Mouse (Mus musculus): ENCODE data around the gene Exosc7. TPM values are rescaled to one million over a fixed set of nuclear protein-coding genes. Genes with fewer than 3 reads are reported as not detected.

Exosc7 gene
- total RNA-seq (2014; fragmentation: Nextera tagmentation): 85.4 and 103 TPM in 2 replicates
- total RNA-seq (2017): 119 and 126 TPM in 2 replicates

DNA sequence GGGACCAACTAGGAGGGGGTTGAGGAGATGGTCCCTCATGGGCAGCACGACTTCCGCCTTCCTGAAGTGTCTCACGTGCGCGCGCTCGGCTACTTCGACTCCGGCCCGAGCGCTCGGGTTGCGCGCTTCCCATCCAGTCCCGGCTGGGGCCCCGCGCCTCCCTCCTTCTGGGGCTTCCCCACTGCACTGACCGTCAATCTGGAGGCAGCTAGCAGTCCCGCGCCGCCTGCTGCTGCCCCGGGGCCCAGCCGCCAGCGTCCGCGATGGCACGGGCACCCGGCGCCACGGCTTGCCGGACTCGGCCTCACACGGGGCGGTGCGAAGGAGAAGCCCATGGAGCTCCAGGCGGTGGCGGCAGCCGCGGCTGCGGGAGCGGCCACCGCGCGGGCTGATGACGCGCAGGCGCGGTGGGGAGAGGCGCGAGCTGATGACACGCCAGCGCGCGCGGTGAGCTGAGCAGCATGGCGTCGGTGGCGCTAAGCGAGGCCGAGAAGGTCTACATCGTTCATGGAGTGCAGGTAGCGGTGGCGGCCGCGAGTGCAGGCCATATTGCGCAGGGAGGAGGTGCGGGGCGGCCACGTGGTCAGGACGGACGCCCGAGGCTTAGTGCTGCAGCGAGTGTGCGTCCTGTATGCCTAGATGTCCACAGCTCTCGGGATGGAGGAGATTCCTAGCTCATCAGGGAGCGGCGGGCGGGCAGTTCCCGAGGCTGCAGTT is at the start of gene Exosc7, which contains the start of gene Zdhhc3:
TSS of gene Exosc7 (plus strand) at position 411 of the 717 bp plus-strand sequence.
TSS of gene Zdhhc3 (minus strand) at position 401 of the 717 bp plus-strand sequence.
- peak; percentile 91 for ATAC-seq (replicated peaks; ENCODE audit: poor library complexity, severe bottlenecking)

DNA sequence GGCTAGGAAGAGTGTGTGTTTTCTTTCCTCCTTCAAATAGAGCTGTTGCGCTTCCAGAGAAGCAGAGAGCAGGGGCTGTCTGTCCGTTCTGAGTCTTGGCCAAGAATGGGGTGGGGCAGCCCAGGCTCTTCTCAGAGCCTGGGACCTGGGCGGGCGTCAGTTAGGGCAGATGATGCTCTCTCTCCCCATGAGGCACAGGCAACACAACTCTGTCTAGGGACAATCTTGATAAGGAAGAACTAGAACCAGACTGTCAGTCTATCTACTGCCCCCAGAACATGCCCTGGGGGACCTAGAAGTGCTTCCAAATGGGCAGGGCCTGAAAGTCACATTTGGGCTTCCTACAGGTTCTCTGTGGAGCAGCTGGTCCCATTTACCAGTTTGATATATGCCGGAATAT is 33.9 kb upstream of the Exosc7 start:
- no peak for ATAC-seq (replicated peaks; ENCODE audit: poor library complexity, severe bottlenecking)

DNA sequence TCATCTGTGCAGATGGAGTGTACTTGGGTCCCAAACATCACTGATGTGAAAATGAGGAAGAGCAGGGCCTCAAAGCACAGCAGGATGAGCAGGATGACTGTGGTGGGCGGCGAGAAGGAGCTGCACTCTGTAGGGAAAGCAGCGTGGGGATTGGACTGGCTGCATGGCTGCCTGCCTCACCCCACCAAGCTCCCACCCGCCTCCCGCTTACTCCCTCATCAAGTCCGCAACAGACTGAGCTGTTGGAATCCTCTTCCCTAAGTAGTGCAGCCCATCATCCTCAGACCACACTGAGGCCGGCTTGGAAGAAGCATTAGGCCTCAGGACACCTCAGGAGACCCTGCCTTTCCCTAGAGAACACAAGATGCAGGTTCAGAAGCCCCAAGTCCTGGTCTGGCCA is 32.7 kb upstream of the Exosc7 start:
- ATAC-seq (replicated peaks; ENCODE audit: poor library complexity, severe bottlenecking): no peak

DNA sequence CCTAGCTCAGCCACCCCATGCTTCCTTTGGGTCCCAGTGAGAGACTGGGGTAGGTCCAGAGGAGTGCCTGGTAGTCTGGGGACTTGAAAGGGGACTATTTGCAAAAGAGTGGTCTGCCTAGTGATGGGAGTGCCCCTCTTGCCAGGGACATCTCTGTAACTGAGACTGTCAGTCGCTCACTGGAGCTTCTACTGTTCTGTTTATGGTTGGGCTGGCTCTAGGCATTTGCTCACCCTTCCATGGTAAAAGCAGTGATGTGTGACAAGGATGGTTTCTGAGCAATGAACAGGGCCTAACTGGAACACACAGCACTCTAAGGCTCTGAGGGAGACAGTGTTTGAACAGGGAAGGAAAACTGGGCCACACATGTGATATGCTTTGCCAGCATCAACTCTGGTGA is 32.2 kb upstream of the Exosc7 start:
- ATAC-seq (replicated peaks; ENCODE audit: poor library complexity, severe bottlenecking): no peak

DNA sequence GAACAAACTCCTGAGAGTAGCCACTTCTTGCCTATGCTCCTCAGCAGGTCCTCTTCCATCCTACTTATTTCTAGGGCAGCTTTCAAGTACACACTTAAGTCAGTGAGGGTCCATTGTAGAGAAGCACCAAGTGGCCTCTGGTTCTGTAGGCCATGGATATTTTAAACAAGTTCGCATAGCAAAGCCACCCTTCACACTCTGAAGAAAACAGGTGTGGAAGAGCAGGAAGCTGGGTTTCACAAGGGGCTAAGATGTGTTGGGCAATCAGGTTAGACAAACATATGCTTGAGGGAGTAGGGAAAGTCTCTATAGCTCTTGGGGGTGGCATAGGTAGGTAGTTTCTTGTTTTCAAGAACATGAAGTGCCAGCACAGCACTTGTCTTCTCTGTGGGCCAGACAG is 27.6 kb upstream of the Exosc7 start:
- ATAC-seq (replicated peaks; ENCODE audit: poor library complexity, severe bottlenecking): peak; percentile 45

DNA sequence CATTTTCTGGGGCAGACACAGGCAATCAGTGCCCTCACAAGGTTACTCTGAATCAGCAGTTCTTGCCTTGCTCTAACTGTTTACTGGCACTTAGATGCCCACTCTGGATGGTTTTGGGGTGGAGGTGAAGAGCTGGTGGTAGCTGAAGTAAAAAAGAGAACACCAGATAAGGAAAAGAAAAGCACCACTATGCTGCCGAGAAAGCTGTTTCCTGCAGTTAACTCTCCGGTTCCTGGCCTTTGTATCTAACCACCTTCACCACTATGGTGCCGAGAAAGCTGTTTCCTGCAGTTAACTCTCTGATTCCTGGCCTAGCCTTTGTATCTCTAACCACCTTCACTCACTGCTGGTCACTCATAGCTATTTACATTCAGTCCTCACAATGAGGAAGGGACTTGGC is 25.5 kb upstream of the Exosc7 start:
- ATAC-seq (replicated peaks; ENCODE audit: poor library complexity, severe bottlenecking): no peak

DNA sequence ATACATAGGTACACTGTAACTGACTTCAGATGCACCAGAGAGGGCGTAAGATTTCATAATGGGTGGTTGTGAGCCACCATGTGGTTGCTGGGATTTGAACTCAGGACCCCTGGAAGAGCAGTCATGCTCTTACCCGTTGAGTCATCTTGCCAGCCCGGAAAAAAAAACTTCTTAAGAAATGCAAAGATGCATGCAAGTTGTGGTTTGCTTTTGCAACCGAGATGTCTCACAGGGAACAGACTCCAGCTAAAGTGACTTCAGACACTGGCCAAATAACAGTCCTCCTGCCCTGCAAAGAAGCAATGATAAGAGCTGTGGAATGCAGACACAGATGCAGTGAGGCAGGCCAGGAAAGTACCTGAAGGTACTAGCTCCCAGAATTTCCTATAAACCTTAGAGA is 22.2 kb upstream of the Exosc7 start:
- ATAC-seq (replicated peaks; ENCODE audit: poor library complexity, severe bottlenecking): peak; percentile 64

DNA sequence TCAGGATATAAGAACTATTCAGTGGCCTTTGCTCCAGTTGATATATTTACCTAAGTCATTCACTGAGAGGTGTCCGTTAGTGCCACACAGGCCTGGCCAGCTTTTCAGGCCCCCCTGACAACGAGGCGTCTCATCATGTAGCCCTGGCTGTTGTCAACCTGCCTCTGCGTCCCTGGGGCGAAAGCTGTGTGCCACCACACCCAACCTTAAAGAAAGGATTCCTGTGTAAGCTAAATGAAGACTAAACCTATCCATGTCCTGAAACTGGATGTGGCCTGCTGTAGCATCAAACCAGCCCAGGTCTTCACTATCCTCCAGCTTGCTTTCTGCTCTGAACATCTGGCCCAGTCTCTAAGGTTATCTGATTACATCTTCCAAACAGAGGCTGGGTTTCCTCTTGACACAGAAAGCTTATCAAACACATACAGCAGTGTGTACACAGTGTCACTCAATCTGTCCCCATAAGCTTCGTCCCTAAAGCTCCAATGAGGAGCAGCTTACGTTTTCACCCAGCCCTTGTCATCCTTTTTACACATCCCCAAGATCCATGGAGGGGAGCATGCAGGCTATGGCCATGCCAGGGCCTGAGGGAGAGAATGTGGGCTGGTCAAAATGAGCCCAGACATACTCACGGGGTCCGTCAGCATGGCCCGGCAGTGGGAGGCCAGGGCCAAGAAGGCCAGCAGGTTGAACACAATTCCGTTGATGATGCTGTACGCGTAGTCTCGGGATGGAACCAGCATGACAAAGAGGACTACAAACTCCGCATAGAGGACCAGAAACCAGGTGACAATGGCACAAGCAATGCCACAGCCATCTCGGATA is 13.2 kb upstream of the Exosc7 start:
- ATAC-seq (replicated peaks; ENCODE audit: poor library complexity, severe bottlenecking): no peak

DNA sequence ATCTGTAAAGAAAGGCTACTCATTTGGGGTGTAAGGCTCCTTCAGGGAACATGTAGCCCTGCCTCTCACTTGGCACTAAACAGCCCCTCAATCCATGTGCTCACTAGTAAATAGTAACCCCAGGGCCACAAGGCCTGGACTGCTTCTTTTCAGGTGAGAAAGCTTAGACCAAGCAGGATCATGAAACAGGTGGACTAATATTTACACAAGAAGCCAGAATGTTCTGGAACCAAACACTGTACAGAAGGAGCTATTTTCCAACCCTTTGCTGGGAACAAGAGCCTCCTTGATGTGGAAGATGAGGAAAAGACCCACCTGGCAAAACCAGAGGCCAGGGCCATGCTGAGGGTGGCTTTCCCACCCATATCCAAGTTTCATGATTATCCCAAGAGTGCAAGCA is 9.6 kb upstream of the Exosc7 start:
- no peak for ATAC-seq (replicated peaks; ENCODE audit: poor library complexity, severe bottlenecking)

DNA sequence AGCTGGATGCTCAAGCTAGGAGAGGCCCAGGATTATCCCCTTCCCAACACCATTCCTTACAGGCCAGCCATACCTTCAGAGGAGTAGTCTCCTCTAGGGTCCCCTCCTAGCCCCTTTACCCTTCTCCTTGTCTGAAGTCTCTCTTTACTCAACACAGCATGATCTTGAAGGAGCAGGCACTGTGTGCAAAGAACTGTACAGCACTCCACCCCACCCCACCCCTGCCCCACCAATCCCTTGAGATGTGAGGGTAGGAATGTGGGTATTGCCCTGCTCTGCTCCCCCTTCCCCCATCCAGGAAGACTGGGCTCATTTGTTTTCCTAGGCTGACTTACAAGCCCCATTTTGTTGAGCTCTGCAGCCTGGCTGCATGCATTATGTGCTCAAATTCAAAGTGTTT is 8.7 kb upstream of the Exosc7 start:
- ATAC-seq (replicated peaks; ENCODE audit: poor library complexity, severe bottlenecking): no peak

DNA sequence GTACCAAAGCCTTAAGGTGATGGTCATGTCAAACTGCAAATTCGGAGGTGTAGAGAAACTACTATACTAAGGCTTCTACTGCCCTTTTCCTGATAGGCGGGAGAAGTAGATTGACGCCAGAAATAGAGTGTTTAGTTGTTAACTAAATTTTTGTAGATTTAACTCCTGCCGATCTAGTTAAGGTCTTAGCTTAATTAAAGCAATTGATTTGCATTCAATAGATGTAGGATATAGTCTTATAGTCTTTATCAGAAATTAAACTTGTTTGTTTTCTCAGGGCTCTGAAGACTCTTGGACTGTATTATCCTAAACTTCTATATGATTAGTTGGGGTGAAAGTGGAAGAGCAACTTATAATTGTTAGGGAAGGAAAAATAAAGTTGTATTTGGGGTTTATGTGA is 5.8 kb upstream of the Exosc7 start:
- ATAC-seq (replicated peaks; ENCODE audit: poor library complexity, severe bottlenecking): peak; percentile 73

DNA sequence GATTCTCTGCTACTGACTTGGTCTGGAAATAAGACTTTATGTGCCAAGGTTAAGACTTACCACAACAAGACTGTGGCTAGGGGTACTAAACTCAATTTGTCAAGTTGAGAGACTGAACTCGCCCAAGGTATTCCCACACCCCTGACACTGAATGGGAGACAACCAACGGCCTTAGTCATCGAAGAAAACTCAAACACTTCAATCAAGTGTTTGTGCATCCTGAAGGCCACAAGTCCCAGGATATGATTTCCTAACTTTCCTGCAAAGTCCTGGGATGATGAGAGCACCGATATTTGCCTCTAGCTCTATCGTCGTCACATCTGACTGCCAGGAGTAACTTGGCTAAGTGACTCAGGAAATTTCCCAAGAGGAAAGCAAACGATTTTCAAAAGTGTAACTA is 3.8 kb upstream of the Exosc7 start:
- no peak for ATAC-seq (replicated peaks; ENCODE audit: poor library complexity, severe bottlenecking)

DNA sequence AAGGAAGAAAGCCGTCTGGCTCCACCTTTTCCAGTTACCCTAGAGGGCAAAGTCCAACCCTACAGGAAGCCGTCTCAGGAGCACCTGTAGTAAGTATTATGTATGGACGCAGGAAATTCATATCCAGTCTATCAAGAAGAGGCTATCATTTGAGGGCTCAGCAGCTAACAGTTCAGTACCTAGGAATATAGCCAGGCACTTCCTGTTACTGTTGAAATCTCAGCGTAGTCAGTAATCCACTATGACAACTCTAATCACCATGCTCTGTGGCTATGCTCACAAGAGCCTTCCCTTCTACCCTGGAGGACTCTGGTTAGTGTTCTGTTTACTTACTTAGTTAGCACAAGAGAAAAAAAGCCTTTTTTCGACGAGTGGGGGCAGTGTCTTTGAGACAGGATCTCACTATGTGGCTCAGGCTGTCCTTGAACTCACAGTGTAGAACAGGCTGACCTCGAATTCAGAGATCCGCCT is 1.2 kb upstream of the Exosc7 start:
- ATAC-seq (replicated peaks; ENCODE audit: poor library complexity, severe bottlenecking): no peak

DNA sequence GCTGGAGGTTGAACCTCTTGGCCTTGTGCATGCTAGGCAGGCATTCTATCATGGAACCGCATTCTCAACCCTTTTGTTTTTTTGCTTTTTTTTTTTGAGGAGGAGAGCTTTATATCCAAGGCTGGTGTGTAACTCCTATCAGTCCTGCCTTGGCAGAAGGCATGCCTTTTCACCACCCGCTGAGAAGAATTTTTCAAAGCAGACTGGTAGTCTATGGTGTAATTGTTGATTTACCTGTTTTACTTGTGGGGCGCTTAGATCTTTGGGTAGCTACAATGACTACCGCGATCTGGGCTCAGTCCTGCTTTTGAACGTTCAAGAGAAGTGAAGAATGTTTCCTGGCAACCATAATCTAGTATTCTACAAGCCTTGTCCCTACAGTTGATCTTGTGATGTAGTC is 916 bp downstream of the Exosc7 start:
- ATAC-seq (replicated peaks; ENCODE audit: poor library complexity, severe bottlenecking): no peak

DNA sequence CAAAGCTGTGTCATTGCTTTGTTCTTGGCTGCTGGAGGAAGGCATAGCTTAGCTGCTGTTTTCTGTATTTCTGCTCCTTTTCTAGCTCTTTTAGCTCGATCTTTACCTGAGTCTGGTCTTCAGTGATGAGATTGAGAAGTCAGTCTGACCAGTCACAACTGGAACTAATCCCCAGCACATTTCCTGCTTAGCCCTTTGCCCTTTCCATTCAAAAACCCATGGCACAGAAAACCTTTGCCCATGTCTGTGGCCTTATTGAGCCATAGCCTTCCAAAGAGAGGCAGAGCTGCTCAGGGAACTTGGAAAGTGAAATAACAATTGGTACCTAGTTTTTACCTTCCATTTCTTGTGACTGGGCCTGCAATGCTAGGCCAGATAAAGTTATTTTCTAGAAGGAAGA is 2.6 kb downstream of the Exosc7 start:
- no peak for ATAC-seq (replicated peaks; ENCODE audit: poor library complexity, severe bottlenecking)

DNA sequence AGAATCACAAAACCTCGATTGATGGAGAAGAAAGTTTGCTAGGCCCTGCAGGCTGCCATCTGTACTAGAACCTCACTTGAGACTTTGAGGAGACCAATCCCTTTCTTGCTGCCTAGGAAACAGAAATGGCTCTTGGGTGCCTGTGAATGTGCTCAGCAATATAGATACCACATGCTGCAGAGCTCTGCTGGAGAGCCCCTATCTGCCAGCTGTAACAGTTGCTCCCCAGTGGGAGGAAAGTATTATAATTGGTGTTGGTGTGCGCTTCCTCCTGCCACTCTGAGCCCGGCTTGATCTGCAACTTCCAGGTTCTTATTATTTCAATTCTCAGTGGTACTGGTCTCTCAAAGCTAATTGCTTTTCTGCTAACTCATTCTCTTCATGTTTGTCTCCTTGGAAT is 10.0 kb downstream of the Exosc7 start:
- ATAC-seq (replicated peaks; ENCODE audit: poor library complexity, severe bottlenecking): no peak

DNA sequence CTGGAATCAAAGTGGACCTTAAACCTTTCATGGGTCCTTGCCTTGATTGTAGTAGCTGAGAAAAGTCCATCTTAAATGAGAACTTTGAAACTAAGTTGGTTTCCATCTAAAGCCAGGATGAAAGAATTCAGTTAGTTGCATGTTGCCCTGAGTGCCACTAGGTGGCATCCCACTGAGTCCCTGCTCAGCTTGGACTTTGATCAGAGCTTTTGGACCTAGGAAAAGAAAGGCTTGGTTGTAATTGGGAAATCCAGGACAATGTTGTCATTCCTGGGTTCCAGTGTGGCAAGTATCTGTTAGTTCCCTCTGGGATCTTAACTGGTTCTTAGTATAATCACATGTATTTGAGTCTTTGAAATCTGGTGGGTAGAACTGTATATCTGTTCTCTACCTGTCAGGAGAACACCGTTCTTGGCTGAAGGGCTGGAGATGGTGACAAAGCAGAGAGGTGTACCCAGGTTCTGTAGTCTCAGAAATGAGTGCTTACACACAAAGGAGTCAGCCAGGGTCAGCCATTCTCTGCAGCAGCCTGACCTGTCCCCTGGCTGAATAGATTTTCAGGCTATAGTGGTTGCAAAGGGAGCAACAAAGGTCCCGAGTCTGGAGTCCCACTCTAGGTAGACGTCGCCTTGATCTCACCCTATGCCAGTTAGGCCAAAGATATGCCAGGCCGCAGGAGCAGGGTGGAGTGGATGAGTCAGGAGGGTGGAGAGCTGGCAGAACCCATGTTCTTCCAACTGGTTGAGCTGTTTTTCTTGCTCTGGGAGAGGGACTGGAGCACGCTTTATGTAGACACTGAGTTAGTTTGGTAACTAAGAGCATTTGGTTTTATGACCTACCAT is 10.8 kb downstream of the Exosc7 start:
- peak; percentile 58 for ATAC-seq (replicated peaks; ENCODE audit: poor library complexity, severe bottlenecking)

DNA sequence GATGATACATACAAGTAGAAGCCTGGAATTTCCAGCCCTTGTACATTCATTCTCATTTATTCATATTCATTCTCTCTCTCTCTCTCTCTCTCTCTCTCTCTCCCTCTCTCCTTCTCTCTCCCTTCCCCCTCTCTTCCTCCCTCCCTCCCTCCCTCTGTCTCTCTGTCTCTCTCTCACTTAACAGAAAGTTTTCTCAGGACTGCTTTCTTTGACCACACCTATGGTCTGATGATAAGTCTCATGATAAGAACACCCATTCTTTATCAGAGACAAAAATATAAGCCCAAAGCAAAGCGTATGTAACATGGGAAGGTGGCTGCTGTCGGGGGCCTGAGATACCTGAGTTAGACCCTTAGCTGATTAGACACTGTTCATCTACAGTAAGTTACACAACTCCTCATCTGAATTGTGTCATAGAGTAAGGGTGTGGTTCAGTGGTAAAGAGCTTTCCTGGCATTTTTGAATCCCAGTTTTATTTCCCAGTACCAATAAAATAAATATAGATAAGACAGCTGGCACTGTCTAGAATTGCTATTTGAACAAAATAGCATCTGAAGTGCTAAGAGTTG is 11.5 kb downstream of the Exosc7 start:
- ATAC-seq (replicated peaks; ENCODE audit: poor library complexity, severe bottlenecking): no peak

DNA sequence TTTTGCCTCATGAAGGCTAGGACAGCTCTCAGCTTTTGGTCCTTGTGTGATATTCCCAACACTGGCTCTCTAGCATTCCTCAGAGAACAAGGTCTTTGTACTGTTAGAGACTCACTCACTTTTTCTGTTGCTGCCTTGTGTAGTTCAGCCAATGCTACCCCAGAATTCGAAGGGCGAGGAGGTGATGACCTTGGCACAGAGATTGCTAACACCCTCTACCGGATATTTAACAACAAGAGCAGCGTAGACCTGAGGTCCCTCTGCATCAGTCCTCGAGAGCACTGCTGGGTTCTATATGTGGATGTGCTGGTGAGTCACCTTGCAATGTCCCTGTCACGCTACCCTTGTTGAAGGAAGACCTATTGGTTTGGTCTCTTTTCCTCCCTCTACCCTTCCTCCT is 14.6 kb downstream of the Exosc7 start:
- ATAC-seq (replicated peaks; ENCODE audit: poor library complexity, severe bottlenecking): no peak

DNA sequence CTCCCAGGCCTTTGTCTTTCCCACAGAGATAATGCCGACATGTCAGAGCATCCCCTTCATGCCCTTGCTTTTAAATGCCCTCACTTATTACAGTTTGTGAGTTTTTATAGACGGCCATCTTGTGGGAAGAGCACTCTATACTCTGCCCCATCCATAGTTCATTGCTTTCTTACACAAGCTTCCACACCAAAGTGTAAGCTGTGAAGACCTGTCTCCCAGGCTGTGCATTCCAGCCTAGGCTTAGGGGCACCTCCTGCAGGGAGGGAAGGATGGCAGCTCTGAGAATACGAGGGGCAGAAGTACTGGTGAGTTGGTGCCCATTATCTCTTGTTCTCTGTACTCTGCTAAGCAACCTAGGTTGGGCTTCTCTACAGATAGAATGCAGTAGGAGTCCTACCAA is 20.0 kb downstream of the Exosc7 start:
- no peak for ATAC-seq (replicated peaks; ENCODE audit: poor library complexity, severe bottlenecking)
